Mouse (Mus musculus) hindbrain, embryonic 12.5 days (tissue): ENCODE results near the gene Maml1. TPM values are rescaled to one million over a fixed set of nuclear protein-coding genes. Genes with fewer than 3 reads are reported as not detected.

ENCODE experiments used
- ATAC-seq: fragments of 200-750 bp; cut with Nextera tagmentation; 2 replicates; pipeline ENCODE4 v1.8.0; 2017; ENCODE audit warnings: moderate TSS enrichment; ENCODE audit not compliant: low FRiP score
- H3K27ac ChIP-seq: fragments of 300-500 bp; sonication (generic); 2 replicates; pipeline ENCODE4 v1.5.1; 2016; ENCODE audit warnings: mild to moderate bottlenecking
- H3K27me3 ChIP-seq: fragments of 300-500 bp; sonication (generic); 2 replicates; pipeline ENCODE4 v1.6.1; 2016; ENCODE audit warnings: mild to moderate bottlenecking
- H3K36me3 ChIP-seq: fragments of 300-500 bp; sonication (generic); 2 replicates; pipeline ENCODE4 v1.6.1; 2016; ENCODE audit warnings: mild to moderate bottlenecking
- H3K4me1 ChIP-seq: fragments of 300-500 bp; sonication (generic); 2 replicates; pipeline ENCODE4 v1.6.1; 2016
- H3K4me2 ChIP-seq: fragments of 300-500 bp; sonication (generic); replicated peaks from 2 replicates; pipeline ENCODE4 v1.6.1; 2016; ENCODE audit warnings: mild to moderate bottlenecking
- H3K4me3 ChIP-seq: fragments of 300-500 bp; sonication (generic); 2 replicates; pipeline ENCODE4 v1.5.1; 2016; ENCODE audit warnings: mild to moderate bottlenecking
- H3K9ac ChIP-seq: fragments of 300-500 bp; sonication (generic); 2 replicates; pipeline ENCODE4 v1.6.1; 2016; ENCODE audit warnings: mild to moderate bottlenecking, moderate library complexity
- H3K9me3 ChIP-seq: fragments of 300-500 bp; sonication (generic); replicated peaks from 2 replicates; pipeline ENCODE4 v1.6.1; 2016; ENCODE audit warnings: mild to moderate bottlenecking
- WGBS: fragments of 180-500 bp; shearing (Covaris S2); methylation state at CpG from one replicate; pipeline ENCODE4 v1.1.7; 2016; 5-methylcytosine and 5-hydroxymethylcytosine counted together
- polyA plus RNA-seq: library from polyadenylated mRNA; unstranded; fragments of >200 nt; fragmentation: Nextera tagmentation; extraction: Ambion mirVana; gene quantifications from 2 replicates; pipeline ENCODE4 v1.2.1, GENCODE M21; 2016

The Maml1 gene
- 7.6 and 8.1 TPM in 2 replicates for polyA plus RNA-seq

GRCm38 (mm10) chr11:50292190-50292855, at the start of gene Maml1:
TSS of gene Maml1 (minus strand) at chr11:50292311.
- H3K4me2 ChIP-seq: peak within 1 kb of the TSS; percentile 82
- H3K4me1 ChIP-seq: peaks cover 15% of the 10 kb centered on the region
- peak within 1 kb of the TSS; percentile 98 for H3K9ac ChIP-seq
- H3K27me3 ChIP-seq: no peaks in the 10 kb centered on the region
- peaks cover 31% of the 10 kb centered on the region for H3K36me3 ChIP-seq
- peak; percentile 99 for ATAC-seq
- H3K9me3 ChIP-seq: no peaks in the 10 kb centered on the region
- peak within 1 kb of the TSS; percentile 97 for H3K4me3 ChIP-seq
- H3K27ac ChIP-seq: peak within 1 kb of the TSS; percentile 98
- under 1% methylated on average over 45 of the region's 45 CpGs for WGBS

DNA sequence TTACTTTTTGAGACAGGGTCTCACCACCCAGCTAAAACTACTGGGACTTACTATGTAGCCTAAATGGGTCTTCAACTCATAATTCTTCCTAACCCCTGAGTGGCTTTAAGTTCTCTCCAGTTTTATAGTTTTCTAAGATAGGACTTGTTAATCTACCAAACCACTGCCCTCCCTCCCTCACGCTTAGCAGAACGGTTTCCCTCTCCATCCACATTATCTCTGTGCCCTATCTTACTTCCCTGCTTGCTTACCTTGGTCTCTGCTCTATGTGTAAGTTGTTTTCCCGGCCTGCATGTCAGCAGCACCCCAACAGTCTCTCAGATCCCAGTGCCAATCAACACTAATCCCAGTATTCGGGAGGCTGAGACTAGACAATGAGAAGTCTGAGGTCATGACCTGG, 44.8 kb upstream of the Maml1 start:
- ATAC-seq: no peak
- no peaks in the 10 kb centered on the region for H3K4me1 ChIP-seq
- WGBS: 72% methylated on average over 4 of the region's 4 CpGs
- no peaks in the 10 kb centered on the region for H3K27me3 ChIP-seq
- H3K9ac ChIP-seq: no peak overlapping the region
- H3K36me3 ChIP-seq: no peaks in the 10 kb centered on the region
- H3K9me3 ChIP-seq: no peaks in the 10 kb centered on the region
- no peak overlapping the region for H3K4me2 ChIP-seq
- no peak overlapping the region for H3K27ac ChIP-seq
- H3K4me3 ChIP-seq: no peak overlapping the region

DNA sequence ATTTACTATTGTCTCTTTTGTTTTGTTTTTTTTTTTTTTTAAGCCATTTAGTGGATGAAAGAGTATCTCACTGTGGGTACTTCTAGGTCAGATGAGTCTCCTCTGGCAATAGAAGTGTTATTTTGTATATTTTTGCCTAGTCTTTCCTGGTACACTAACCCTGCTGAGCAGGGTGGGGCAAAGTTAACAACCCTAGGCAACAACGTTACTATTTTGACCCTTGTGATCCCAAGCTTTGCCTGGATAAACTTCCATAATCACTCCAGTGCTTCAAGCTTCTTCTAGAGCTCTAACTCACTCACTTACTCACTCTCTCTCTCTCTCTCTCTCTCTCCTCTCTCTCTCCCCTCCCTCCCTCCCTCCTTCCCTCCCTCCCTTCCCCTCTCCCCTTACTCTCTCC, 44.0 kb upstream of the Maml1 start:
- no peak for ATAC-seq
- Histone ChIP-seq H3K27me3 (no peaks in the 10 kb centered on the region), H3K4me2 (no peak overlapping the region), H3K4me1 (no peaks in the 10 kb centered on the region), H3K9ac (no peak overlapping the region), H3K9me3 (no peaks in the 10 kb centered on the region), H3K4me3 (no peak overlapping the region), H3K27ac (no peak overlapping the region), H3K36me3 (no peaks in the 10 kb centered on the region)
- 64% methylated on average over 1 of the region's 1 CpGs for WGBS

- H3K9me3 ChIP-seq: no peaks in the 10 kb centered on the region
- 89% methylated on average over 3 of the region's 3 CpGs for WGBS
These were observed 41.1 kb upstream of the Maml1 start for GRCm38 (mm10) chr11:50333181-50333580.

DNA sequence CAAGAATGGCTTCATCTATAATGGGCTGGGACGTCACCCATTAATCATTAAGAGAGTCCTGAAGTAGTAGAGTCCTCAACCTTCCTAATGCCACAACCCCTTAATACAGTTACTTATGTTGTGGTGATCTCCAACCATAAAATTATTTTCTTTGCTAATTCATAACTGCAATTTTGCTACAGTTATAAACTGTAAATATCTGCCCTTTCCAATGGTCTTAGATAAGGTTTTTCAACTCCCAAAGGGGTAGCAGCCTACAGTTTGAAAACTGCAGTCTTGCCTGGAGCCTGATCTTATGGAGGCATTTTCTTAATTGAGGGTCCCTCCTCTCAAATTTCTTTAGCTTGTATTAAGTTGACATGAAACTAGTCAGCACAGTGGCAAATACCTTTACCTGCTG, 37.3 kb upstream of the Maml1 start:
- no peak overlapping the region for H3K27ac ChIP-seq
- no peak overlapping the region for H3K9ac ChIP-seq
- ATAC-seq: no peak
- H3K36me3 ChIP-seq: no peaks in the 10 kb centered on the region
- H3K4me2 ChIP-seq: no peak overlapping the region
- H3K27me3 ChIP-seq: no peaks in the 10 kb centered on the region
- no peak overlapping the region for H3K4me3 ChIP-seq
- no peaks in the 10 kb centered on the region for H3K9me3 ChIP-seq
- WGBS: 94% methylated on average over 1 of the region's 1 CpGs
- peaks cover 8% of the 10 kb centered on the region for H3K4me1 ChIP-seq

More at GRCm38 (mm10) chr11:50333181-50333580, 41.1 kb upstream of the Maml1 start:
- Histone ChIP-seq H3K4me1 (no peaks in the 10 kb centered on the region), H3K27ac (no peak overlapping the region), H3K4me2 (no peak overlapping the region), H3K27me3 (no peaks in the 10 kb centered on the region), H3K4me3 (no peak overlapping the region), H3K36me3 (no peaks in the 10 kb centered on the region), H3K9ac (no peak overlapping the region)
- ATAC-seq: no peak

- Histone ChIP-seq H3K27me3 (no peaks in the 10 kb centered on the region), H3K9me3 (no peaks in the 10 kb centered on the region), H3K27ac (no peak overlapping the region), H3K4me3 (no peak overlapping the region), H3K4me1 (peaks cover 16% of the 10 kb centered on the region), H3K9ac (no peak overlapping the region), H3K4me2 (no peak overlapping the region), H3K36me3 (no peaks in the 10 kb centered on the region)
- no peak for ATAC-seq
- WGBS: 97% methylated on average over 3 of the region's 3 CpGs
These were observed 36.0 kb upstream of the Maml1 start for GRCm38 (mm10) chr11:50328075-50328625.

DNA sequence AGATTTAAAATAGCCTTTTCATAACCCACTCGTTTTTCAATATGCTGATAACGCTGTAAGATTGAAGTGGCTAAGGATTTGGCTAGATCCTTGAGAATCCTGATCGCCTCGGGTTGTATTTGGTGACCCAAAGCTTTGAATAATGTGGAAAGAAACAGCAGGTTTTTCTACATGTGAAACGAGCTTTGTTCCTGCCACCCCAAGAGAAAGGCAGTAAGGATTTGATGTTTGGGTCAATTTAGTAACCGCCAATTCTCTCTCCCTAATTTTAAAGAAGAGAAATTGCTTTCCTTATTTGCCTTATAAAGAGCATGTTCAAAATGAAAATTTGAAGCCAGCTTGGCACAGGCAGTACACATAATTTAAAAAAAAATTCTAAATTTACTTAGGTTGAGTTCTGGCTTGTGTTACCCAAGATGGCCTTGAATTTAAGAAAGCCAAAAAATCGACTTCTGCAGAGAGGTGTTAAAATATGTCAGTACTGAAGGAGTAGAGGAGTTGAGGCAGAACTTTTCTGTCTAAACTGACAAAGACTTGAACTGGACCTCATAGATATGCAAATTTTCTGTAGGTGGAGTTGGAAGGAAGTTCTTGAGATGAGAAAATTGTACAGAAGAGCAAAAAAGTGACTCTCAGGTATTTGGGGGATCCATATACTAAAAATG, 34.3 kb upstream of the Maml1 start:
- peak overlapping the region; percentile 86 for H3K4me3 ChIP-seq
- WGBS: 8% methylated on average over 7 of the region's 7 CpGs
- peaks cover 25% of the 10 kb centered on the region for H3K4me1 ChIP-seq
- peak overlapping the region; percentile 68 for H3K4me2 ChIP-seq
- H3K9me3 ChIP-seq: no peaks in the 10 kb centered on the region
- no peak for ATAC-seq
- H3K9ac ChIP-seq: peak overlapping the region; percentile 82
- no peaks in the 10 kb centered on the region for H3K36me3 ChIP-seq
- peak overlapping the region; percentile 88 for H3K27ac ChIP-seq
- H3K27me3 ChIP-seq: no peaks in the 10 kb centered on the region

DNA sequence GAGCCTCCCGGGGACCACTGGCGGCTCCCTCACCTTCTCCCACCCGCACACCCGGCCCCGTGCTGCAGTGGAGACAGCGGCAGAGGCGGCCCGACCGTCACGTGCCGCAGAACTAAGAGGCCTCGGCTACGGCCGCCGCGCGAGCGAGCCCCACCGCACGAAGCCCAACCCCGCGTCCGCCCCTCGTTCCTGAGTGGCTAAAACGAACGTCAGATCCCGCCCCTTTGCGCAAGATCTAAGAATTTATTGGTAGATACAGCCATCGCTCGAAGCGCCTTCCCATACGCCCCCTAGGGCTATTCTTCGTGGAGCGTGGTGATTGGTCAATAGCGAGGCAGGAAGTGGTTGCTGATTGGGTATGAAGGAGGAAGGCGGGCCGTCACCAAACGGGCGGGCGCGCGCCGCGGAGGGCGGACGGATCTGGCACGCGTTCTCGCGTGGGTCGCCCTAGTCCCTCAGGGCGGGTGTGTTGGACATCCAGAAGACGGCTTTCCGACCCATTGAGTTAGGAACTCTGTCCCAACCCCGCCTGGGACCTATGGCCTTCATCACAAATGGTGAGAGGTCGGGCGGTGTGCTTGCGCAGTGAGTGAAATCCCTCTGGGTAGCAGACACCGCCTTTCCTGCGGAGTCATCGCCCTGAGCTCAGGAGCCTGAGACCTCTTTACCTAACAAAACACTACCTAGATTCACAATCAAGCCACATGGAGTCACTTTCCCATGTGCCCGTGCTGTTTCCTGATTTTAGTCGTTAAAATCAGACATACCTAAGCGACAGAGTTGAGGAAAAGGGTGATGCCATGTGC, 33.6 kb upstream of the Maml1 start, which contains the start of gene Canx:
Gene Canx (minus strand): TSS at position 178 of the 806 bp plus-strand sequence.
- no peaks in the 10 kb centered on the region for H3K27me3 ChIP-seq
- peak within 1 kb of the TSS; percentile 88 for H3K27ac ChIP-seq
- peak within 1 kb of the TSS; percentile 86 for H3K4me3 ChIP-seq
- ATAC-seq: peak; percentile 99
- under 1% methylated on average over 64 of the region's 64 CpGs for WGBS
- peaks cover 25% of the 10 kb centered on the region for H3K4me1 ChIP-seq
- peak within 1 kb of the TSS; percentile 82 for H3K4me2 ChIP-seq
- no peaks in the 10 kb centered on the region for H3K36me3 ChIP-seq
- peak within 1 kb of the TSS; percentile 84 for H3K9ac ChIP-seq
- H3K9me3 ChIP-seq: no peaks in the 10 kb centered on the region

GRCm38 (mm10) chr11:50324751-50325471, 32.8 kb upstream of the Maml1 start:
- H3K27ac ChIP-seq: peak overlapping the region; percentile 84
- H3K4me1 ChIP-seq: peaks cover 25% of the 10 kb centered on the region
- peak overlapping the region; percentile 84 for H3K9ac ChIP-seq
- no peaks in the 10 kb centered on the region for H3K27me3 ChIP-seq
- peak; percentile 83 for ATAC-seq
- H3K9me3 ChIP-seq: no peaks in the 10 kb centered on the region
- WGBS: 2% methylated on average over 34 of the region's 34 CpGs
- peak overlapping the region; percentile 82 for H3K4me2 ChIP-seq
- 0 out of 2 replicates have a peak, but pooled peaks cover under 1% of the 10 kb centered on the region for H3K36me3 ChIP-seq
- H3K4me3 ChIP-seq: peak overlapping the region; percentile 86

DNA sequence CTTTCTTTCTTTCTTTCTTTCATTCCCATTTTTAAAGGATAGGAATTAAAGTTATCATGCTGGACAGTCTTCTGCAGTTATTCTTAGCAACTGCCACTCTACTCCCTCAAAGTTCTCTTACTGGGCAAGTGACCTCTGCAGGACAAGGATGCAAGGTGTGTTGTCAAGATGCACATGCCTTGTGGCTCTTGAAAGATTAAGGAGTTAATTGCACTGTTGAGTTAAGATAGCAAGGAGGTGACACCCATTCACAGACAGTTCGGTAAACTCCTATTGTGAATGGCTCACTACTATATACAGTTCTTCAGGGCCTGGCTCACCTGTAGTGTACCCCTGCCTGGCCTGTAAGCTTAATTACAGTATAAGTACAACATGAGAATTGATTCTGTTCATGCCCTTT, 31.7 kb upstream of the Maml1 start:
- H3K27ac ChIP-seq: no peak overlapping the region
- H3K27me3 ChIP-seq: no peaks in the 10 kb centered on the region
- peak overlapping the region; percentile 82 for H3K4me2 ChIP-seq
- 53% methylated on average over 1 of the region's 1 CpGs for WGBS
- peak overlapping the region; percentile 86 for H3K4me3 ChIP-seq
- peaks cover 8% of the 10 kb centered on the region for H3K36me3 ChIP-seq
- peak overlapping the region; percentile 84 for H3K9ac ChIP-seq
- peaks cover 25% of the 10 kb centered on the region for H3K4me1 ChIP-seq
- no peaks in the 10 kb centered on the region for H3K9me3 ChIP-seq
- ATAC-seq: no peak

DNA sequence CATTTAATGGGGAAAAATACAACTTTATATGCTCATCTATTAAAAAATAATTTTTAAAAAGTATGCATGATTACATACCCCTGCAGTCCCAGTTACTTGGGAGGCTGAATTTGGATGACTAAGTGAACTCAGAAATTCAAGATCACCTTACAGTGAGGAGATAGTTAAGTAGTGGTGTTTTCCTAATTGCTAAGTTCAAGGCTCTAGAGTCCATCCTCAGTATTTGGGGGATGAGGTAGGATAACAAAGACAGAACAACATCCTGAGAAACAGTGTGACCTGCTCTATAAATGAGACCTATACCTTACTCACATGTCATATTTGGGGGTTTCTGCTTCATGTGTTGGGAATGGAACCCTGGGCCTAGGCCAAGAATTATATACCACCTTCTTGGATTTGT, 30.2 kb upstream of the Maml1 start:
- H3K9ac ChIP-seq: no peak overlapping the region
- no peak overlapping the region for H3K27ac ChIP-seq
- no peaks in the 10 kb centered on the region for H3K9me3 ChIP-seq
- peaks cover 25% of the 10 kb centered on the region for H3K4me1 ChIP-seq
- 0 out of 2 replicates have a peak overlapping the region, but pooled peaks have one; percentile 6 for H3K4me2 ChIP-seq
- ATAC-seq: no peak
- no peaks in the 10 kb centered on the region for H3K27me3 ChIP-seq
- H3K36me3 ChIP-seq: peaks cover 10% of the 10 kb centered on the region
- no peak overlapping the region for H3K4me3 ChIP-seq
